19 mouse cellular contexts compared by ENCODE assay signal in the genomic region with DNA sequence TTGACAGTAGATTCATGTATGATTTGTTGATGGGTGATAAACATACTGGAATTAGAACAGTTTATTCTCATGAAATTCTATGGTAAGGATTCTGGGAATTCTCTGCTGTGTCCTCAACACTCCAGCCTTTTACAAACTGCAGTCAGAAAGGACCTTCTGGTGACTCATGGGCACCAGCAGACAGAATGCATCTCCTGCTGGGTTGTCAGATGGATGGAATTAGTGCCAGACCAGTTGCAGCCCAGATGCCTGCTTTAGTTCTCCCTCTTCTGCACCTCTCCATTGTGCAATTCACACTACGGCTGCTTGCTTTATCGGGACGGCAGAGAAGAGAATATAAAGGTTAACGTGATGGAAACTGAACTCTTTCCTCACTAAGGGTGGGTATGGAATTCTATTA.
DNase-seq lines count a peak whose midpoint lies in the region; ATAC-seq lines count a peak whose summit lies in the region.
"Had no signal": no experiment of that assay in that cellular context is flagged by ENCODE, and none has a peak within 500 bp of the region (broad histone marks: within the 10 kb centered on the region; RNA-seq: fewer than 3 reads in every experiment).

No protein-coding gene starts in this region.

- 28% methylated on average over 4 of the region's 4 CpGs for WGBS in hindbrain, embryonic 10.5 days
- 22% methylated on average over 4 of the region's 4 CpGs for WGBS in hindbrain, embryonic 14.5 days
- WGBS in forebrain, embryonic 16.5 days: 6% methylated on average over 4 of the region's 4 CpGs

- no peak for ATAC-seq in hindbrain, embryonic 14.5 days (ENCODE audit: low FRiP score)
- ATAC-seq in cerebellum, adult (ENCODE audit: insufficient number of reproducible peaks, low FRiP score, low TSS enrichment): peak; percentile 76; the same call in 1 of the 2 replicates
- ATAC-seq in forebrain, embryonic 16.5 days: 0 out of 2 replicates have a peak, but pooled peaks have one; percentile 33
- no peak for ATAC-seq in granulocyte monocyte progenitor cell, adult 5-6 weeks (replicated peaks; ENCODE audit: poor library complexity, severe bottlenecking)

- no peak overlapping the region for H3K27ac ChIP-seq in hindbrain, embryonic 10.5 days
- H3K27ac ChIP-seq in hindbrain, embryonic 14.5 days: no peak overlapping the region
- no peak overlapping the region for H3K27ac ChIP-seq in forebrain, embryonic 16.5 days (ENCODE audit: low read length)
- H3K27ac ChIP-seq: heart, embryonic 13.5 days; hindbrain, embryonic 15.5 days; limb, embryonic 10.5 days; liver, embryonic 13.5 days; stomach, postnatal 0 days had no signal

- H3K4me3 ChIP-seq in hindbrain, embryonic 10.5 days: no peak overlapping the region
- H3K4me3 ChIP-seq in hindbrain, embryonic 14.5 days (replicated peaks; ENCODE audit: low read length): no peak overlapping the region
- no peak overlapping the region for H3K4me3 ChIP-seq in forebrain, embryonic 16.5 days (replicated peaks; ENCODE audit: low read length)
- H3K4me3 ChIP-seq: heart, embryonic 13.5 days; hindbrain, embryonic 15.5 days; limb, embryonic 10.5 days; liver, embryonic 13.5 days; myocyte had no signal

- 0 out of 2 replicates have a peak, but pooled peaks cover 3% of the 10 kb centered on the region for H3K9me3 ChIP-seq in hindbrain, embryonic 10.5 days
- H3K9me3 ChIP-seq in hindbrain, embryonic 14.5 days (ENCODE audit: control insufficient read depth, low read length): no peaks in the 10 kb centered on the region
- no peaks in the 10 kb centered on the region for H3K9me3 ChIP-seq in forebrain, embryonic 16.5 days (ENCODE audit: control insufficient read depth, low read length)
- H3K9me3 ChIP-seq: heart, embryonic 13.5 days; hindbrain, embryonic 15.5 days; limb, embryonic 10.5 days; liver, embryonic 13.5 days had no signal

- H3K27me3 ChIP-seq in hindbrain, embryonic 10.5 days (ENCODE audit: insufficient read depth, poor library complexity, severe bottlenecking): no peaks in the 10 kb centered on the region
- no peaks in the 10 kb centered on the region for H3K27me3 ChIP-seq in hindbrain, embryonic 14.5 days (ENCODE audit: control insufficient read depth, insufficient read depth, low read length)
- no peaks in the 10 kb centered on the region for H3K27me3 ChIP-seq in forebrain, embryonic 16.5 days (replicated peaks; ENCODE audit: control insufficient read depth, insufficient read depth, low read length)
- H3K27me3 ChIP-seq: heart, embryonic 13.5 days; hindbrain, embryonic 15.5 days; liver, embryonic 13.5 days had no signal

- peaks cover 4% of the 10 kb centered on the region; the same call in 1 of the 2 replicates for H3K4me1 ChIP-seq in hindbrain, embryonic 10.5 days (replicated peaks)
- no peaks in the 10 kb centered on the region for H3K4me1 ChIP-seq in hindbrain, embryonic 14.5 days (replicated peaks; ENCODE audit: control insufficient read depth, insufficient read depth, low read length)
- H3K4me1 ChIP-seq in forebrain, embryonic 16.5 days (replicated peaks; ENCODE audit: control insufficient read depth, insufficient read depth, low read length): peaks cover 3% of the 10 kb centered on the region
- H3K4me1 ChIP-seq: heart, embryonic 13.5 days; hindbrain, embryonic 15.5 days; liver, embryonic 13.5 days had no signal

- no peak overlapping the region for H3K4me2 ChIP-seq in hindbrain, embryonic 14.5 days (replicated peaks)
- no peak overlapping the region for H3K4me2 ChIP-seq in forebrain, embryonic 16.5 days (ENCODE audit: low read length)
- H3K4me2 ChIP-seq: heart, embryonic 13.5 days; hindbrain, embryonic 15.5 days; liver, embryonic 13.5 days had no signal

- H3K36me3 ChIP-seq in hindbrain, embryonic 10.5 days: no peaks in the 10 kb centered on the region
- H3K36me3 ChIP-seq in hindbrain, embryonic 14.5 days (replicated peaks; ENCODE audit: control insufficient read depth, insufficient read depth): no peaks in the 10 kb centered on the region
- no peaks in the 10 kb centered on the region for H3K36me3 ChIP-seq in forebrain, embryonic 16.5 days (ENCODE audit: control insufficient read depth, insufficient read depth)
- H3K36me3 ChIP-seq: heart, embryonic 13.5 days; hindbrain, embryonic 15.5 days; limb, embryonic 10.5 days; liver, embryonic 13.5 days had no signal

- H3K9ac ChIP-seq in hindbrain, embryonic 14.5 days: no peak overlapping the region
- no peak overlapping the region for H3K9ac ChIP-seq in forebrain, embryonic 16.5 days (replicated peaks; ENCODE audit: low read depth, low read length)
- H3K9ac ChIP-seq: heart, embryonic 13.5 days; hindbrain, embryonic 15.5 days; liver, embryonic 13.5 days had no signal

- peak; percentile 18 for DNase-seq in hindbrain, embryonic 10.5 days (ENCODE audit: low spot score)
- no peak for DNase-seq in hindbrain, embryonic 14.5 days (ENCODE audit: low spot score)
- DNase-seq in cerebellum, postnatal 10 days: peak; percentile 87 to 88
- DNase-seq in lung, postnatal 14 days: no peak
- DNase-seq in adrenal gland, adult (ENCODE audit: inconsistent age in 2 of 2, low spot score in 1 of 2): no peak
- DNase-seq: B cell, adult 2 months; kidney, adult 18-20 months; kidney, postnatal 4 days; liver, embryonic 13.5 days; spleen, adult 18-20 months; thymus, postnatal 4 days had no signal

Comparison
In these comparisons a context has a peak if more than half of its experiments do, and no peak if none do; other contexts are left out.
1. DNase-seq: peak in hindbrain, embryonic 10.5 days (single experiment) and cerebellum, postnatal 10 days (2 of 2); none in hindbrain, embryonic 14.5 days (single experiment), lung, postnatal 14 days (single experiment) and adrenal gland, adult (0 of 2).
2. ATAC-seq: peak in cerebellum, adult (single experiment) and forebrain, embryonic 16.5 days (single experiment); none in hindbrain, embryonic 14.5 days (single experiment) and granulocyte monocyte progenitor cell, adult 5-6 weeks (single experiment).